Mouse (Mus musculus) adrenal gland, adult 8-10 months (tissue): ENCODE results near the gene Masp1. TPM values are rescaled to one million over a fixed set of nuclear protein-coding genes. Genes with fewer than 3 reads are reported as not detected.

ENCODE experiments used
- DNase-seq: peaks from one replicate; pipeline ENCODE4 v3.0.0; 2022
- total RNA-seq, 4 experiments: library from RNA; stranded (reverse); gene quantifications; 2 replicates each; pipeline ENCODE4 v1.2.4; 2022

The Masp1 gene
- total RNA-seq, 4 experiments from 2014 or later, result 5.1 to 115 (median 61.8) TPM

GRCm38 (mm10) chr16:23511166-23511935 is 9.3 kb downstream of the Masp1 start:
- DNase-seq, result no peak

- no peak for DNase-seq
Observed at GRCm38 (mm10) chr16:23505904-23506687, 14.5 kb downstream of the Masp1 start.

GRCm38 (mm10) chr16:23504320-23504744 is 16.3 kb downstream of the Masp1 start:
- DNase-seq, result no peak

DNA sequence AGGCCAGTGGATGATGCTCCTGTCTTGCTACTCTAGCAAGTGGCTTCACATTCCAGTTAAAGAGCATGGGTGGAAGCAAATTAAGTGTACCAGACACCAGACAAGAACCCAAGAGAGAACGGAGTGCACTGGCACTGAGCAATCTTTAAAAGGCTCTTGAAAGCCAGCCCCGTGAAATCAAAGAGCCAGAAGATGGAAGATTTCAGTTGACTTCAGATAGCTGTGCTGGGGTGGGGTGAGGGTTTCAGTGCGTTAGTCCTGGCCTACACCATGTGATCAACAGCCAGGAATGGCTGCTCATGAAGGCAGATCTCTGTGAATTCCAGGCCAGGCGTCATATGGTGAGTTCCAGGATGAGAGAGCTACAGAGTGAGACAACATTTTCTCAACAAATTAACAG is 17.3 kb downstream of the Masp1 start:
- no peak for DNase-seq

DNA sequence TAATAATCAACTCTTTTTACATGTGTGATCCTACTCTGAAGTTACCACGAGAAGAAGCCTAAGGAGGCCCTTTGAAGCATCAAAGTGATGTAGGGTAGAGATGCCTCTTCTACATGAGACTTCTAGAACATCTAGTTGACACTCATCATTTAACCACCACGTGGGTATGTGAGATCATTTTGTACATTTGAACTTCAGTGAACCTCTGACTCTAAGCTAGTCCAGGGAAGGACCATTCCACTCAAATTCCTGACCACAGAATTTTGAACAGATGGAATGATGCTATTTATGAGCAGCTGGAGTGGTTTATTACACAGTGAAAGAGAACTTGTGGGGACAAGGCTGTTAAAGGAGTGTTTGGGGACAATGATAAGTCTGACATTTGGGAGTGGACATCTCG is 18.1 kb downstream of the Masp1 start:
- DNase-seq, result no peak

DNA sequence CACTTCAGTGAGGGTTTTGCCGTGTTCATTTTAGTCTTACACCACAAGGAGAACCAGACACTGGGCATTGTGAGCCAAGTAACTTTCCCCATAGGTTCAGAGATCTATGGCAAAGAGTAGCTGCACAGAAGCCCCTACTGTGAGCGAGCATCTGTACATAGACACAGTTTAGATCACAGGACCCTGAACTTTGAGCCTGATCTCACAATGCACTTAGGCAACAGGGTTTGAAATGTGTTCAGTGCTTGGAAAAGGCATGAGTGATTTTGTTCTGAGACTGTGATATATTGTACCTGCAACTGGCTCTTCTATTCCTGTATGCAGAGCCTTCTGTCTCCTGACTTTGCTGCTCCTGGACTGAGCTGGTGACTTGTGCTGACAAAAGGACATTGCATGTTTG is 19.3 kb downstream of the Masp1 start:
- DNase-seq, result no peak

DNA sequence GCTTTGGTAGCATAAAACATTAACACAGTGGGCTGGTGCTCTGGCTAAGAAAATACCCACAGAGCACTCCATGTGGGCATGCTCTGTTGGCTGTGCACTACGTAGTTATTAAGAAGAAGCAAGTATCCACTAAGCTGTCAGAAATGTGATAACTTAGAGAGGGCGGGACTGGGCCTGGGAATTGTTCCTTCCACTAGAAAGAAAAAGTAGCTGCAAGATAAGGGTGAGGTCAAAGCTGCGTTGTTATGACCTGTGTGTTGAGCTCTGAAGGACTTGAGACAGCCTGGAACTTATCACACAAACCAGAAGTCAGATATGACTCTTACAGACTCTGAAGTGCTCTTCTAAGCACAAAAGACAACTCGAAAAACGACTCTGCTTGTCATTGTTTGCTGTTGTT is 20.1 kb downstream of the Masp1 start:
- no peak for DNase-seq

DNA sequence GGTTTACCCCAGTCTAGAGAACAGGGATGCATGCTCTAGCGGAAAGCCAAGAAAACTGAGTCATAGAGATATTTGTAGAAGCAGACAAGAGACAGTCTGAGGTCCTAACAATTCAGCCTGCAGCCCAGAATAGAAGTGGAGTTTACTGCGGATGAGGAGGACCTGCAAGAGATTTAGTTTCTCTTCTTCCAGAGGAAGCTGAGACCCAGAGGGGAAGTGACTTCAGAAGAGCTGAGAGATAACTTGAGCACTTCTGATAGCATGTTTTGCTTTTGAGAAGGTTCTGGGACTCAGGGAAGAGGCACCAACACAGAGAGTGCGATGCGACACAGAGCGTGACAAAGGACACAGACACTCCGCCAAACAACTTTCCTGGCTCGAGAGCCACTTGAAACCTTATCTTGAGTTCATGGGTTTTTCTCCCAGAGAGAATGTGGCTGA is 21.9 kb downstream of the Masp1 start:
- DNase-seq, result no peak

DNA sequence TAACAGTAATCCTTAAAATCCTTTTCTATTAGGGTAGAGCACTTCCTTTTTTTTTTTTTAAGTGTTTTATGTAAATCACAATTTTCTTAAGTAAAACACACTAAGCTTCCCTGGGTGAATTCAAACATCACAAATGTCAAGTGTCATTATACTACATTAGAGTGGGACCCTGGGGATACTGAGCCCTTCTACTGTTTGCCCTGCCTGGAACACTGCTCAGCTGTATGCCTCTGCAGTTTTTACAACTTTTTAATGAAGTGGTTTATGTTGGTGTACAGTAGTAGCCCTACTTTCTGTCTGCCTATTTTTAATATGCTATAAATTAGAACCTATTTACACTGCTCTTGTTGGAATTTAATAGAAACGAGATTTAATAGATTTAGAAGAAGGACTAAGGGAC is 22.7 kb downstream of the Masp1 start:
- DNase-seq, result no peak

DNA sequence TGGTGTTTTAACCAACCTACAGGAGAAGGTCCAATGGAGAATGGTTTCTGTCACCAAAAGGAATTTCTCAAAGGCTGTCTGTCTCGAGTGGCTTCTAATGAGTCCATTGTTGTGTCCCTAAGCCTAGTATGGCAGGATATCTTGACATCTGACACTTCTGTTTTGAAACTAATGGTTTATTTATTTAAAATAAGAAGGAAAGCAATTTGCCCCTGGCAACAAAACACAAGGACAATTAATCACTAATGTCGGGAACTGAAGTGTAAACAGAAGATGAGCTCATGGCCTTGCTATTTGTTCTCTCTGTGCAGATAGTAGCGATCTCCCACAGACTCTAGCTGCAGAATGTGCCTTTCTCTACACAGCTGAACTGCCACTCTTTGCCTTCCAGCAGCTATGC is 23.2 kb downstream of the Masp1 start:
- DNase-seq, result no peak

DNA sequence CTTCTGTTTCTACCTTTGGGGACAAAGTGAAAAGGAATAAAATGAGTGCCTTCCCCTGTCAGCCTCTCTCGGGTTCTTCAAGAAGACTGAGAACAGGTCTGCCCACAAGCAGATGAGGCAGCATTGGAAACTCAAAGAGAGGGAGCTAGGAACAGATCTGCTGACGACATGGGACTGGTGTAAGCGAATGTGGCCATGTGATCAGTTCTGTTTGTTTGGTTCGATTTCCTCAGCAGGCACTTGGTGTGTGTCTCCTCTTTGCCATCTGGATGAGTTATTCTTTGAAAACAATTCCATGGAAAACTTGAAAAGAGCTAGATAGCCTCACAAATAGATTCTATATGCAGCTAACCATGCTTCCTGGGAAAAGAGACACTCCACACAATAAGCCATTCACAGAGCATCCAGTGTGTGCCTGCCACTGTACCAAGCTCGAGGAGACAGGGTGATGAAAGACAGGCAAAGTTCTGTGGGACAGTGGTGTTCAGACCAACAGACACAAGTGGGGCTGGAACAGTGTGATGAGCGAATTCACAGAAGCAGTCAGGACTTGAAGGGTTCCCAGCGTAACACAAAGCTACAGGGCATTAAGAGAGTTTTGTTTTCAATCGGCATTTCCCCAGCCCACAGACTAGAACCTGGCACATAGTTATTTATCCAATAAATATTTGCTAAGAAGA is 24.2 kb downstream of the Masp1 start:
- no peak for DNase-seq

DNA sequence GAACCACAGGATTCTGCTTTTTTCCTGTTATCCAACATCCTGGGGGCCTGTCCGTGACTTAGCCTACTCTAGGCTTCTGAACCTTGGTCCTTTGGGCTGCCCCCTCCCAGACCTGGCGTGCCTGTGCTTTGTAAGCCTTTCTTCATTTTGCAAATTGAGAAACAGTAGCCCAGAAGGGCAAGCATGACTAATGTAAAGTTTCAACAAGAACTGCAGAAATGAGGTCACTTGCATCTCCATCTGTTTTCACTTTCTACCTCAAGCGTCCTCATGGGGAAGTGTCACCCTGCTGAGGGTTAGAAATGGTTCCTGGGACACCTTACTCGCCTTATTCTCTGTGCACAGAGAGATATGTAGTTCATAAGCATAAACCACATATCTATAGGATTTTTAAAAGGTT is 27.8 kb downstream of the Masp1 start:
- no peak for DNase-seq

DNA sequence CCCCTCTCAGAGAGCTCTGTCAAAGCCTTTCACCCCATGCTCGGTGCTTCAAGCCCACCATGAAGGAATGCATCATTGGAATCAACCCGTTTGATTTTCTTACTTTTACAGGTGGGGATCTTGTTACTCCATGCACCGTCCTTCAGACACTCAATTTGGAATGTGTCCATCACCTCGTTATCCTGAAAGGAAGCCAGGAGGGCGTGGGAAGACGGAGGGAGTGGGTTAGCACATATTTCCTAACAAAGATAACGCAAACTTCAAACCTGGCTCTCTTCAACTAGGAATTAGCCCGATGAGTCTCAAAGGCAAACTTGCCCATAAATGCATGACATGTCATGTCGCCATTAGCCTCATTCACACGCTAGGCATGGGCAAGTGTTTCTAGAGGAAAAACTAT is 37.3 kb downstream of the Masp1 start:
- DNase-seq, result no peak

DNA sequence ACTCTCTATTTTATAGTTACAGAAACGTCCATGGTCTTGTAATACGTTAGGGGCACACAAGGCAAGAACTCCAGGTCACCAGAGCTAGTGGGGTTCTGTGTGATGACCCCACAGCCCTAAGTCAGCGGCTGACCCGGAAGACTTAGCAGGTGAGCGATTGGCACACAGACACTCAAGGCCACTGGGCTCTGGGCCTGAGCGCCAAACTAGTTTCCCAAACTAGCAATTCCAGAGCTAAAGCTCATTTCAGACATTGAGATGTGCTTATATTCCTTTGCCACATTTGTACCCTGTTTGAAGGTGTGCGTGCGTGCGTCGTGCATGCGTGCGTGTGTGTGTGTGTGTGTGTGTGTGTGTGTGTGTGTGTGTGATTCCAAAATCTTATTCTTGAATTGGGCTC is 37.8 kb downstream of the Masp1 start:
- DNase-seq, result no peak

GRCm38 (mm10) chr16:23482218-23482617 is 38.4 kb downstream of the Masp1 start:
- no peak for DNase-seq

- DNase-seq, result no peak
Observed at GRCm38 (mm10) chr16:23479872-23480603, 40.6 kb downstream of the Masp1 start.

GRCm38 (mm10) chr16:23476598-23476997 is 44.0 kb downstream of the Masp1 start:
- DNase-seq, result no peak

GRCm38 (mm10) chr16:23475651-23476050 is 45.0 kb downstream of the Masp1 start:
- no peak for DNase-seq

DNA sequence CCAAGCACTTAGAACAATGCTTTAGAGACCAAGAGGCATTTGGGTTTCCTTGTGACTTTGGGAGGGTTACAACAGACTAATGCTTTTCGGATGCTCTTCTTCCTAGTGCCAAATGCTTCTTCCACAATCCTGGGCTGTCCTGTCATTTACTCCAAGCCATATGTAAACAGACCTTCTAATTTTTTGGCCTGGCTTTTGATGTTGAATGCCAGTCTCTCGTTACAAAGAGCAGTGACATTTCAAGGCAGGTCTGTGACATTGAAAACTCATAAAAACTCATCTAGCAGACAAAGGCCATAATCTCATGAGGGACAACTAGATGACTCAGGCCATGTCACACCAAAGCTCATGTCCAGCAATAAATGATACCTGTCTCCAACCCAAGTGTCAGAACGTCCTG is 48.6 kb downstream of the Masp1 start:
- DNase-seq, result peak; percentile 40

- peak; percentile 76 for DNase-seq
Observed at GRCm38 (mm10) chr16:23471551-23471950, 49.1 kb downstream of the Masp1 start.

DNA sequence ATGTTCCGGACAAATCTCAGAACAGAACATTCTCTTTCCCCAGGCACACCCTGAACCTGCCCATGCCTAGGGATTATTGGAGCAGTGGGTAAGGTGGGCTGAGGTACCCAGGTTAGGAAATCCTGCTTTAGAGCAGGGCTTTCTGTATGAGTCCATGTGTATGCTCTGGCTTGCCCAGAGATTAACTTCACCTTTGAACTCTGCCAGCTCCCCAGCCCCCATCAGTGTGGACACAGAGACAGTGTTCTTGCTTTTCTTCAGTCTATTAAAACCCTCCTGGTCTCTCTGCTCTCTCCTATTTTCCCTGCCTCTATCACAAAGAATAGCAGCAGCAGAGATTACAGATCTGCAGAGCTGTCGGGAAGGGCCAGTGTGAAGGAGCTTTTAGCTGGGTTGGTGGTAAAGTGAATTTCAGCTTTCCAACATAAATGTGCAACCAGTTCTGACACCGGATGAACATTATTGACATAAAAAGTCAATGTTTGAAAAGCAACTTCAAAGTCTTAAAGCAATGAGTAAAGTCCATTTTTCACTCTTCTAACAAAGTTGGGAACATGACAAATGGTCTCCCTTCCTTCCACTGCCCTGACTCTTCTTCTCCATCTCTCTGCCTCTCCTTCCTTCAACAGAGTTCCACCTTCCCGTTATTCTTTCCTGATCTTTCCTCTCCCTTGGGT is 56.8 kb downstream of the Masp1 start:
- no peak for DNase-seq
